Mouse (Mus musculus): ENCODE results near the gene 4932438H23Rik. TPM values are rescaled to one million over a fixed set of nuclear protein-coding genes. Genes with fewer than 3 reads are reported as not detected.
A peak's percentile ranks its signal among the peaks of the same experiment; 100 is the strongest.

Gene 4932438H23Rik
- 0.49 and 0.72 TPM in 2 replicates for polyA plus RNA-seq (2014; fragmentation: Nextera tagmentation; extraction: Ambion mirVana)

DNA sequence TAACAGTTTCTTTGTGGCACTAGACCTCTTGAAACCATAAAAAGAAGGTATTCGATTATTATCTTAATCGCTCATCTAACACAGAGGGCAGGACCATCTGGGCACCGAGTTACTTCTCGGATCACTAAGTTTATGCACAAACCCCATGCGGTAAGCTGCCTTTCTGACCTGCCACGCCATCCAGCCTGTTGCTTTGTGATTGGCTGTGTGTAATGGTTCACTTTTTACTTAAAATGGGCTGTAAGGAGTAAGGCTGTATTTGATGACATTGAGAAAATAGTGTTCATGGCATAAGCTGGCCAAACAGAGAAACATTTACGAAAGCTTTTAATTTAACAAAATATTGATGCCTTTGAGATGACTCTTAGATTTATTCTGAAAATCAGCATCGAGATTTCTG, at the start of gene 4932438H23Rik:
Gene 4932438H23Rik (minus strand): TSS at position 101 of the 400 bp plus-strand sequence.
- Histone ChIP-seq H3K27me3 (replicated peaks; ENCODE audit: control insufficient read depth, insufficient read depth, low read length) (no peaks in the 10 kb centered on the region), H3K9me3 (ENCODE audit: control insufficient read depth, low read length) (no peaks in the 10 kb centered on the region), H3K4me3 (ENCODE audit: low read depth, low read length) (no peak within 1 kb of the TSS), H3K27ac (replicated peaks; ENCODE audit: low read depth, low read length) (no peak within 1 kb of the TSS), H3K4me2 (ENCODE audit: low read depth, low read length) (no peak within 1 kb of the TSS), H3K4me1 (ENCODE audit: control insufficient read depth, insufficient read depth, low read length) (no peaks in the 10 kb centered on the region), H3K9ac (ENCODE audit: low read depth, low read length) (no peak within 1 kb of the TSS), H3K36me3 (ENCODE audit: control insufficient read depth, insufficient read depth, low read length) (no peaks in the 10 kb centered on the region)
- ATAC-seq (ENCODE audit: low read depth) (no peak), DNase-seq (ENCODE audit: low spot score) (no peak)
- WGBS, result 82% methylated on average over 8 of the region's 8 CpGs

DNA sequence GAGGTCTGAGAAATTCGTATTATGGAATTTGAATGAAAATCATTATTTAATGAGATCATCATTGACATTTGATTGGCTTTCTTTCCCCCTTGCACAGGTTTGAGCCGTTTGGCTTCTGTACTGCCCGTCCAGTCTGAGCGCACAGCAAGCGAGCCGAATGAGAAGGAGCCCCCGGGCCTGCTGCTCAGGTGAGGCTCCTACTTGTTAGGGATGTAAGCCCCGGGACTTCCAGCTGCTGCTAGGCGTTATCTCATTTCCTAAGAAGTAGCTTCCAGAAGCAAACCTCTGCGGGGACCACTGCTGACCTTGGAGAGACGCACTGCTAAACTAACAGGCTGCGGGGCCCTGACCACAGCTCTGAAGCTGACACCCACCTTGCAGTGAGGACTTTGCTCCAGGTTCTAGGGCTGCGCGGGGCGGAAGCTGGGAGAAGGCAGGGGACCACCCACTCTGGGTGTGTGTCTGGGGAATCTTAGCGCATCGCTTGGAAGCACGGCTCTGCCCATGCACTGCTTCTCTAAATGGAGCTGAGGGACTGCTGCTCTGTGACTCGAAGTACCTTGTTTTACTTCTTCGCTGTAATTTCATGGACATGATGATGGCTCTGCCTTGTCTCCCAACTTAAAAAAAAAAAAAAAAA, 46.2 kb upstream of the 4932438H23Rik start:
- H3K4me2 ChIP-seq (ENCODE audit: low read depth, low read length), result no peak overlapping the region
- H3K27ac ChIP-seq (replicated peaks; ENCODE audit: low read depth, low read length), result no peak overlapping the region
- H3K9me3 ChIP-seq (ENCODE audit: control insufficient read depth, low read length), result peaks cover 11% of the 10 kb centered on the region; the same call in 1 of the 2 replicates
- H3K9ac ChIP-seq (ENCODE audit: low read depth, low read length), result no peak overlapping the region
- no peak for ATAC-seq (ENCODE audit: low read depth)
- WGBS, result 18% methylated on average over 20 of the region's 20 CpGs
- no peaks in the 10 kb centered on the region for H3K4me1 ChIP-seq (ENCODE audit: control insufficient read depth, insufficient read depth, low read length)
- H3K27me3 ChIP-seq (replicated peaks; ENCODE audit: control insufficient read depth, insufficient read depth, low read length), result peaks cover 45% of the 10 kb centered on the region
- H3K4me3 ChIP-seq (ENCODE audit: low read depth, low read length), result no peak overlapping the region
- no peaks in the 10 kb centered on the region for H3K36me3 ChIP-seq (ENCODE audit: control insufficient read depth, insufficient read depth, low read length)
- DNase-seq (ENCODE audit: low spot score), result no peak

DNA sequence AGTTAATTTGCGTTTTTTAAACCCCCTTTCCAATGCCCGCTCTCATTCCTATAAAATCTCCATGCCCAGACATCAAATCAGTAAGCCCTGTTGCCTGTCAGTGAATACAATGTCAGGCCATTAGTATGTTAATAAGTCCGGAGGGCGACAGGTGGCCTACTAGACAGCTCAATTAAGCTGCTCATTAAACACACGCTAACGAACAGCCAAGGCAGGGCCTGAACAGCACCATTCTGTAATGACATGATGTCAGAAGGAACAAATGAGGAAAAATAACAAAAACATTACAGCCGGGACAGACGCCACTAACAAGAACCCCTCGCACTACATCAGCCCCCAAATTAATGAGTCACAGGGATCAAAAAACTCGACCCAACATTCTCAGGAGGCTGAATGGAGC, 45.5 kb upstream of the 4932438H23Rik start:
- Histone ChIP-seq H3K4me3 (ENCODE audit: low read depth, low read length) (no peak overlapping the region), H3K4me1 (ENCODE audit: control insufficient read depth, insufficient read depth, low read length) (no peaks in the 10 kb centered on the region), H3K27me3 (replicated peaks; ENCODE audit: control insufficient read depth, insufficient read depth, low read length) (peaks cover 45% of the 10 kb centered on the region), H3K9me3 (ENCODE audit: control insufficient read depth, low read length) (peaks cover 11% of the 10 kb centered on the region; the same call in 1 of the 2 replicates), H3K36me3 (ENCODE audit: control insufficient read depth, insufficient read depth, low read length) (no peaks in the 10 kb centered on the region), H3K27ac (replicated peaks; ENCODE audit: low read depth, low read length) (no peak overlapping the region), H3K4me2 (ENCODE audit: low read depth, low read length) (0 out of 2 replicates have a peak overlapping the region, but pooled peaks have one; percentile 5), H3K9ac (ENCODE audit: low read depth, low read length) (no peak overlapping the region)
- DNase-seq (ENCODE audit: low spot score), result peak; percentile 79
- peak; percentile 92 for ATAC-seq (ENCODE audit: low read depth)
- 20% methylated on average over 10 of the region's 10 CpGs for WGBS

DNA sequence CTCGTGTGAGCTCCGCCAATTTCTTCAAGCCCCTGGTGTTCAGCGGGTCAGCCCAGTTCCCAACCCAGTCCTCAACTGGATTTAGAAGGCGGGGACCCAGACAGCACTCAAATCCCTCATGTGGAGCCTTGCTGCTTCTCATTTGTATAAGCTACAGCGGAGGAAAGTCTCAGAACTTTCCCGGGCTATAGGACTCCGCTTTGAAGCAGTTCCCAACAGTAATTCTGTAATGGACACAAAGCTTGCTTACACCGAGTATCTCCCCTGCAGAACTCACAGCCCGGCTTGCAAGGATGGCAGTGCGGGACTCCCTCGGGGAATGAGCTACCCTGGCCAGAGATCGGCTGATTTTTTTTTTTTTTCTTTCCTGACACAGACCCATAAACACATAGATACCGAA, 45.1 kb upstream of the 4932438H23Rik start:
- DNase-seq (ENCODE audit: low spot score) (peak; percentile 22), ATAC-seq (ENCODE audit: low read depth) (peak; percentile 31; the same call in 1 of the 2 replicates)
- Histone ChIP-seq H3K27me3 (replicated peaks; ENCODE audit: control insufficient read depth, insufficient read depth, low read length) (peaks cover 45% of the 10 kb centered on the region), H3K27ac (replicated peaks; ENCODE audit: low read depth, low read length) (no peak overlapping the region), H3K9ac (ENCODE audit: low read depth, low read length) (no peak overlapping the region), H3K4me2 (ENCODE audit: low read depth, low read length) (peak overlapping the region; percentile 5; the same call in 1 of the 2 replicates), H3K36me3 (ENCODE audit: control insufficient read depth, insufficient read depth, low read length) (no peaks in the 10 kb centered on the region), H3K9me3 (ENCODE audit: control insufficient read depth, low read length) (peaks cover 11% of the 10 kb centered on the region; the same call in 1 of the 2 replicates), H3K4me1 (ENCODE audit: control insufficient read depth, insufficient read depth, low read length) (no peaks in the 10 kb centered on the region), H3K4me3 (ENCODE audit: low read depth, low read length) (no peak overlapping the region)
- WGBS, result 12% methylated on average over 13 of the region's 13 CpGs

DNA sequence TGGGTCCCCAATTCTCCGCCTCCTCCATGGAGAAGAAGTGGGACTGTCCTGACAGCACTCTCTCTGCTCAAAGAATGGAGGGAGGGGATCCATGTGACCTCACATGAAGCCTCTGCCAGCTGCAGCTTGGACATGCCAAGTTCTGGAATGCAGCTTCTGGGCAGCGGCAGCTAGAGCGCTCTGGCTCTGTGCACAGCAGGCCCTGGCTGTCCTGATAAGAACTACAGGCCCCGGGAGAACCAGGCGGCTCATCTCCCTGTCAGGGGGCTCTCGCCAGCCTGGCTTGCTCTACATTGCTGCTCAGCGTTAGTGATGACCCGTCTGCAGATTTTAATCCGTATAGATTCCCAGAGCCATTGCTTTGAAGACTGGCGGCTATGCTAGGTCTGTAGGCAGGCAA, 44.6 kb upstream of the 4932438H23Rik start:
- no peak for ATAC-seq (ENCODE audit: low read depth)
- H3K4me3 ChIP-seq (ENCODE audit: low read depth, low read length), result no peak overlapping the region

DNA sequence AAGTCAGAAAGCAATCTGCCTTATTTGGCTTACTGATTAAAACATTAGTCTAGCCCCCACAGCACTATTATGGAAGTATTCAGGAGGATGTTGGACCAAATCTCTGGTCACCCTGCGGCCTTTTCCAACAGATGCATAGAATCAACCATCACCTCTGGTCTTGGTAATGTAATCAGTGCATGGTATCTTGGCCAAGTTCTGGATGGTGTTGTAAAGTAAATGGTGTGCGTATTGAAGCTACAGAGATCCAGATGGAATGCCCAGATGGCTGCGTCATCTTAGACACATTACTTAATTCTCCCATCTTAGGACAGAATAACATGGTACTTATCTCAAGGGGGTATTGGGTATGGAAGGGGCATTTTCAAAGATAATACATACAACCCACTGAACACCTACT, 43.8 kb upstream of the 4932438H23Rik start:
- Histone ChIP-seq H3K27me3 (replicated peaks; ENCODE audit: control insufficient read depth, insufficient read depth, low read length) (peaks cover 45% of the 10 kb centered on the region), H3K4me3 (ENCODE audit: low read depth, low read length) (no peak overlapping the region), H3K4me1 (ENCODE audit: control insufficient read depth, insufficient read depth, low read length) (no peaks in the 10 kb centered on the region), H3K4me2 (ENCODE audit: low read depth, low read length) (no peak overlapping the region), H3K9ac (ENCODE audit: low read depth, low read length) (no peak overlapping the region), H3K9me3 (ENCODE audit: control insufficient read depth, low read length) (0 out of 2 replicates have a peak, but pooled peaks cover 7% of the 10 kb centered on the region), H3K27ac (replicated peaks; ENCODE audit: low read depth, low read length) (no peak overlapping the region), H3K36me3 (ENCODE audit: control insufficient read depth, insufficient read depth, low read length) (no peaks in the 10 kb centered on the region)
- no peak for ATAC-seq (ENCODE audit: low read depth)
- 93% methylated on average over 3 of the region's 3 CpGs for WGBS
- DNase-seq (ENCODE audit: low spot score), result no peak

More for the DNA sequence above, 44.6 kb upstream of the 4932438H23Rik start:
- Histone ChIP-seq H3K27me3 (replicated peaks; ENCODE audit: control insufficient read depth, insufficient read depth, low read length) (peaks cover 45% of the 10 kb centered on the region), H3K36me3 (ENCODE audit: control insufficient read depth, insufficient read depth, low read length) (no peaks in the 10 kb centered on the region), H3K4me2 (ENCODE audit: low read depth, low read length) (no peak overlapping the region), H3K27ac (replicated peaks; ENCODE audit: low read depth, low read length) (no peak overlapping the region), H3K4me1 (ENCODE audit: control insufficient read depth, insufficient read depth, low read length) (no peaks in the 10 kb centered on the region), H3K9ac (ENCODE audit: low read depth, low read length) (no peak overlapping the region), H3K9me3 (ENCODE audit: control insufficient read depth, low read length) (peaks cover 11% of the 10 kb centered on the region; the same call in 1 of the 2 replicates)
- WGBS, result 27% methylated on average over 9 of the region's 10 CpGs
- DNase-seq (ENCODE audit: low spot score), result no peak

DNA sequence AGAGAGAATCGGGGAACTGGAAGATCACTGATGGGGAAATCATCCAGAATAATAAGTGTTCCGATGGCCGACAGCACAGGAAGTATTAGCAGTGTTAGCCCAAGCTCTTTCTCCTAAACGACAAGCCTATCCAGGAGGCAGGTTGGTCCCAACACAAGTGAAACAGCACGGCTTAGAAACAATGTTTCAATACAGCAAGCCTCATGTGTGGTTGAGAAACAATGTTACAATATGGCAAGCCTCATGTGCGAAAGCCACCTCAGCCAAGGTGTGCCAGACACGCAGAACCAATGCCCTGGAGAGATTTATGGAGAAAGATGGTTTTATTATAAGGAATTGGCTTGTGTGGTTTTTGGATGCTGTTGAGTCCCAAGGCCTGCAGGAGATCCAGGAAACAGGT, 43.2 kb upstream of the 4932438H23Rik start:
- H3K9me3 ChIP-seq (ENCODE audit: control insufficient read depth, low read length), result 0 out of 2 replicates have a peak, but pooled peaks cover 7% of the 10 kb centered on the region
- H3K27ac ChIP-seq (replicated peaks; ENCODE audit: low read depth, low read length), result no peak overlapping the region
- peaks cover 45% of the 10 kb centered on the region for H3K27me3 ChIP-seq (replicated peaks; ENCODE audit: control insufficient read depth, insufficient read depth, low read length)
- no peaks in the 10 kb centered on the region for H3K36me3 ChIP-seq (ENCODE audit: control insufficient read depth, insufficient read depth, low read length)
- H3K4me2 ChIP-seq (ENCODE audit: low read depth, low read length), result no peak overlapping the region
- 92% methylated on average over 7 of the region's 7 CpGs for WGBS
- H3K9ac ChIP-seq (ENCODE audit: low read depth, low read length), result no peak overlapping the region
- ATAC-seq (ENCODE audit: low read depth) (no peak), DNase-seq (ENCODE audit: low spot score) (no peak)
- no peak overlapping the region for H3K4me3 ChIP-seq (ENCODE audit: low read depth, low read length)
- H3K4me1 ChIP-seq (ENCODE audit: control insufficient read depth, insufficient read depth, low read length), result no peaks in the 10 kb centered on the region

DNA sequence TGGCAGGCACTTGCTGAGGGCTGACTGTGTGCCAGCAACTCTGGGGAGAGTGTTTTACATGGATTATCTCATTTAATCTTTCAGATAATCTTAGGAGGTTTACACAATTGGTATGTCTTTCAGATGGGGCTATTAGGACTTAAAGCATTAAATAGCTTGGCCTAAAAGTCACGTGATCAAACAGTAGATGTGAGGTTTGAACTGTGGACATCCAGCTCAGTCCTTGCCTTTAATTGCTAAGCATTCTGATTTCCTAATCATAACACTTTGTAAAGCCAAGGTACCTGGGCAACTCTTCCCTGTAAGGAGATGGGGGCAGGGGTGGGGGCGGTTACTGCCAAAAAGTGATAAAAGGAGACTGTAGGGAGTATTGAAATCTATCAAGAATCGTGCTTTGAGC, 41.7 kb upstream of the 4932438H23Rik start:
- Histone ChIP-seq H3K36me3 (ENCODE audit: control insufficient read depth, insufficient read depth, low read length) (no peaks in the 10 kb centered on the region), H3K4me1 (ENCODE audit: control insufficient read depth, insufficient read depth, low read length) (no peaks in the 10 kb centered on the region), H3K9me3 (ENCODE audit: control insufficient read depth, low read length) (0 out of 2 replicates have a peak, but pooled peaks cover 7% of the 10 kb centered on the region), H3K27me3 (replicated peaks; ENCODE audit: control insufficient read depth, insufficient read depth, low read length) (peaks cover 40% of the 10 kb centered on the region), H3K9ac (ENCODE audit: low read depth, low read length) (no peak overlapping the region), H3K4me3 (ENCODE audit: low read depth, low read length) (no peak overlapping the region), H3K4me2 (ENCODE audit: low read depth, low read length) (no peak overlapping the region), H3K27ac (replicated peaks; ENCODE audit: low read depth, low read length) (no peak overlapping the region)
- WGBS, result 84% methylated on average over 3 of the region's 3 CpGs
- DNase-seq (ENCODE audit: low spot score), result no peak
- ATAC-seq (ENCODE audit: low read depth), result no peak

DNA sequence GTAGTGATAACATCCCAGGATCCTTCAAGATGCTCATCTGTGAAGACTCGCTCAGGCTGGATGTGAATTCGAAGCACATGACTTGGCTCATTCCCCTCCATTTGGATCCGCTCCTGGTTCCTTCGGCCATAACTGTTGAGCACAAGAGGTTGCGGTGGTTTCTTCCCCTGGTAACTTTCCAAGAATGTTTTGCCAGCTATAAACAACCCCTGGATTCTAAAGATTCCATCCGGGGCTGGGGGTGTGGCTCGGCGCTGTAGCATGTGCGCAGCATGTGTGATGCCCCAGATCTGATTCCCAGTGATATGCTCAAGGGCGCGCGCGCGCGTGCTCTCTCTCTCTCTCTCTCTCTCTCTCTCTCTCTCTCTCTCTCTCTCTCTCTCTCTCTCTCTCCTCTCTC, 35.0 kb upstream of the 4932438H23Rik start:
- ATAC-seq (ENCODE audit: low read depth) (no peak), DNase-seq (ENCODE audit: low spot score) (peak; percentile 81)
- Histone ChIP-seq H3K9me3 (ENCODE audit: control insufficient read depth, low read length) (no peaks in the 10 kb centered on the region), H3K9ac (ENCODE audit: low read depth, low read length) (no peak overlapping the region), H3K27me3 (replicated peaks; ENCODE audit: control insufficient read depth, insufficient read depth, low read length) (no peaks in the 10 kb centered on the region), H3K4me2 (ENCODE audit: low read depth, low read length) (no peak overlapping the region), H3K4me3 (ENCODE audit: low read depth, low read length) (no peak overlapping the region), H3K4me1 (ENCODE audit: control insufficient read depth, insufficient read depth, low read length) (no peaks in the 10 kb centered on the region), H3K36me3 (ENCODE audit: control insufficient read depth, insufficient read depth, low read length) (no peaks in the 10 kb centered on the region), H3K27ac (replicated peaks; ENCODE audit: low read depth, low read length) (no peak overlapping the region)
- WGBS, result 77% methylated on average over 15 of the region's 15 CpGs
